Mouse (Mus musculus) layer of hippocampus, adult 9-10 months (tissue): ENCODE measurements at regions not wholly inside any gene's neighbourhood (a gene's known extent, or its start where the extent isn't known, plus 50 kb on each side); places are given as distances from the start of the nearest gene placed in this dataset.
A peak's percentile ranks its signal among the peaks of the same experiment; 100 is the strongest.

ENCODE experiments used
- DNase-seq: peaks from one replicate; pipeline ENCODE4 v3.0.0; 2022; ENCODE audit warnings: low spot score

GRCm38 (mm10) chr13:71653939-71654467 is 309.5 kb downstream of the Irx1 start:
- DNase-seq = no peak

- no peak for DNase-seq
These were observed 310.1 kb downstream of the Irx1 start for GRCm38 (mm10) chr13:71653212-71653938.

DNA sequence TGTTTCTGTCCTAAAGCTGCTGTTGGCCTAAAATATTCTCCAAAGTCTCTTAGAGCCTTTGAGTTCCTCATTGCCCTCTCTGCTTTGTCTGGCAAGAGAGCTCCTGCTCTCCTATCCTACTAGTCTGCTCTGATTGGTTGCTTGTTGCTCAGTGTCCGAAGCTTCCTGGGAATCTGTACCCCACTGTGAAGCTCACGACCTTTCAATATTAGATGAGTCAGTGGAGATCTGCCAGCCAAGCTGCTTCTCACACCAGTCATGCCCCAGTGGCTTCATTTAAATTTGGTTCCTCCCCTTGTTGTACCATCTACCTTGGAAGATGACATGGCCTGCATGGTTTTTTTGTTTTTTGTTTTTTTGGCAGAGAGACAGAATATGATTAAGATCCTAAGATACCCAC is 313.6 kb downstream of the Irx1 start:
- DNase-seq = no peak

- no peak for DNase-seq
These were observed 314.5 kb downstream of the Irx1 start for GRCm38 (mm10) chr13:71649031-71649430.

GRCm38 (mm10) chr13:71631447-71631846 is 332.1 kb downstream of the Irx1 start:
- DNase-seq = no peak

DNA sequence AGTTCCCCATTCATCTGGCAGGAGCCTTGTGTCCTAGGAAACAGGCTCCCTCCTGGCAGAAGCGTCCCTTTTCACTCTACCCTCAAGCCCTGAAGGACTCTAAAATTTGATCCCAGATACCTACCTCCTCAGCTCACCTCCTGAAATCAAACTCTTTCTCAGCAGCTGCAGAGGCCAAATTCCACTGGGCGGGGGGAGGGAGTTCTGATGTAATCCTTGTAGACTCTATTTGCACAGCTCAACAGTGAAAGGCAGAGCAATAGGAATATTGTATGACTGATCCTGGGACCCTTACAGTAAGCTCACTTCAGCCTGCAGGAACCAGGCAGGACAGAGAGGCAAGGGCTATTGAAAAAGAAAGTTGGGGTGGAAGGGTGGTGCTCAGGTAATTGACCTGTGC is 346.3 kb downstream of the Irx1 start:
- DNase-seq = no peak

GRCm38 (mm10) chr13:71612393-71613179 is 350.9 kb downstream of the Irx1 start:
- no peak for DNase-seq

DNA sequence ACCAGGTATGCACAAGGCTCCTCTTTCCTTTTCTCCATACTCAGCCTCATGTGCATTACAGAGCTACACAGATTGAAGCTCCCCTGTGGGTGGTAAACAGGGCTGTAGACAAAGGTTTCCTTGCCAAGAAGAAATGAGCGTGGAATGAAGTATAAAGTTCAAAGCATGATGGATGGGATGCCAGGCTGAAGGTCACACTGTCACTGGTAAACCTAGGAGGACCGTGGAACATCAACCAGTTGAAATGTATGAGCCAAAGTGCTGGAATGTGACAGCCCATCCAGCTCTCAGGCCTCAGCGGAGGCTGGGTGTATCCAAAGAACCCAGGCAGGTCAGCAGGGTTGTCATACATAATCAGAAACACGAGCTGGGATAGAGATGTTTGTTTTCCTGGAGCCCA is 381.0 kb downstream of the Irx1 start:
- no peak for DNase-seq

- no peak for DNase-seq
These were observed 397.6 kb downstream of the Irx1 start for GRCm38 (mm10) chr13:71565895-71566294.

GRCm38 (mm10) chr13:71565388-71565787 is 398.1 kb downstream of the Irx1 start:
- no peak for DNase-seq

GRCm38 (mm10) chr13:71558477-71559215 is 404.9 kb downstream of the Irx1 start:
- DNase-seq = no peak

- no peak for DNase-seq
These were observed 408.1 kb downstream of the Irx1 start for GRCm38 (mm10) chr13:71555471-71555870.

DNA sequence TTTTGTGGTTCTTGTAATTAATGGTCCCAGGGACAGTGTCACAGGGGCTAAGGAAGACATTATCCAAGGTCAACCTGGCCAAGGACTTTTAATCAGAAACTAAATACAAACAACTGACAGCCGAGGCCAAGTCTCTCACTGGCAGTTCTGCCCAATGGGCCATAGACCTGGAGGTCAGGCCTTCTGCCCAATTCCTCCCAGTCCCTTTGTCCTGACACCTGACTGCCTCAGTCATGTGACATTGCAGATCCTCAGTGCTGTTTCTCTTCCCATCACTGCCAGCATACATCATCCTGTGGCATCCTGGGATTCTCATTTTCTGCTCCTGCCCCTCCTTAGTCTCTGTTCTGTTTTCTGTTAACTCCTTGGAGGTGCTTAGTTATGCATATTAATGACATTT is 413.4 kb downstream of the Irx1 start:
- no peak for DNase-seq

- DNase-seq = no peak
These were observed 414.2 kb downstream of the Irx1 start for GRCm38 (mm10) chr13:71549206-71549831.

DNA sequence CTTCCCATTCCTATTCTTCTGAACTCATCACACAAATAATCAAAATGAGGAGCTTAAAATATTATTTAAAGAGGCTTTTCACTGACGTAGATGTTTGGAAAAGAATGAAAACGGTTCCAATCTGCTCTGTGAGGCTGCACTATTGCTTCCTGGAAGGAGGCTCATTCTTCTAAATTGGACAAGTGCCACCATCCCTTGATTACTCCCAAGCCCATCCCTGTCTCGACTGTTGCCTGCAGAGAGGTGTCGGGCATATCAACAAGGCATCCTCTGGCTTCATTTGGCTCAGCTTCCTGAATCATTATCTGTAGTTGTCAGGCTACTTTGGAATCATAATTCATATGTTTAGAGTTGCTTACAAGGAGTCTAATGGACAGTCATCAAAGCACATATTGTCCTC is 425.3 kb downstream of the Irx1 start:
- no peak for DNase-seq

- DNase-seq = no peak
These were observed 430.6 kb downstream of the Irx1 start for GRCm38 (mm10) chr13:71532796-71533351.

DNA sequence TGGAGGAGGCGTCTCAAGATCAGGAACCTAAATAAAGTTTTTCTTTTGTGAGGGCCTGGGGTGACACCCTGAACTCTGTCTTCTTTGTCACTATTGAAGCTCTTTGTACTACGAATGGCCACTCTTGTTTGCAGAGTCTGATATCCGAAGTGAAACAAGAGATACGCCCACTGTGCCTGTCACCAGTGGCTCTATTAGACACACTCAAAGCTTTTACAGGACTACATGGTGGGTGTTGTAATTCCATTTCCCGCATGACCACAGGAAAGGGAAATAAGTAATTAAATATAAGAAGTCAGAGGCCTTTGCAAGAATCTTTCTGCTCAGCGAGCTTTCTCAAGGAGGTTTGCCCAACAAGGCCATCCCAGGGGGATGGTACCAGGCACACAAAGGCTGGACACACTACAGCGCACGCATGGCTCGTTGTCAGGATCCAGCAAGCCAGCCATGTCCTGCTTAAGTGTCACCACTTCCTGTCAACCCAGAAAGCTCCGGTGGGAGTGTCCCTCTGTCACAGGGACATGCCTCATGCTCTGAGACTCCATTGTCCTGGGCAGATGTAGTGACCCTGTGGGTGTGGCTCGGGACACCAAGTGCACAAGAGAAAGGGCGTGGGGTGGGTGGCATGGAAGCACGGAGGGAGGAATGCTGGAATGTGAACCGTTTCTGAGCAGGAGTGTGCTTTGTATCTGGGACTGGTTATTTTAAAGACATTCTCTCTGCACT is 434.0 kb downstream of the Irx1 start:
- DNase-seq = no peak

- DNase-seq = no peak
These were observed 445.7 kb downstream of the Irx1 start for GRCm38 (mm10) chr13:71517776-71518175.

GRCm38 (mm10) chr13:71513204-71513603 is 450.3 kb downstream of the Irx1 start:
- no peak for DNase-seq

- no peak for DNase-seq
These were observed 455.5 kb downstream of the Irx1 start for GRCm38 (mm10) chr13:71507956-71508401.

GRCm38 (mm10) chr13:71507421-71507931 is 456.0 kb downstream of the Irx1 start:
- peak; percentile 16 for DNase-seq
